Mouse (Mus musculus): ENCODE data around the gene 4930438A08Rik. TPM values are rescaled to one million over a fixed set of nuclear protein-coding genes. Genes with fewer than 3 reads are reported as not detected.

The 4930438A08Rik gene
- polyA plus RNA-seq, 1 experiment from 2014 or later: not detected

GRCm38 (mm10) chr11:58324614-58325229, 50.1 kb downstream of the 4930438A08Rik start:
- Histone ChIP-seq H3K36me3 (ENCODE audit: control insufficient read depth, insufficient read depth, low read length) (peaks cover 24% of the 10 kb centered on the region), H3K4me2 (ENCODE audit: low read length) (no peak overlapping the region), H3K4me3 (ENCODE audit: low read depth, low read length) (no peak overlapping the region), H3K27ac (ENCODE audit: low read depth) (no peak overlapping the region), H3K9ac (ENCODE audit: low read length) (no peak overlapping the region), H3K27me3 (replicated peaks; ENCODE audit: control insufficient read depth, insufficient read depth, low read length) (no peaks in the 10 kb centered on the region), H3K9me3 (ENCODE audit: control insufficient read depth, low read length) (peaks cover 5% of the 10 kb centered on the region; the same call in 1 of the 2 replicates), H3K4me1 (replicated peaks; ENCODE audit: control insufficient read depth, insufficient read depth, low read length) (peaks cover 24% of the 10 kb centered on the region)
- no peak for ATAC-seq (replicated peaks; ENCODE audit: low FRiP score, low TSS enrichment, low read depth)
- no peak for DNase-seq (ENCODE audit: low spot score)
- WGBS: 80% methylated on average over 3 of the region's 3 CpGs

GRCm38 (mm10) chr11:58326781-58327180, 52.2 kb downstream of the 4930438A08Rik start:
- Histone ChIP-seq H3K4me3 (ENCODE audit: low read depth, low read length) (no peak overlapping the region), H3K4me1 (replicated peaks; ENCODE audit: control insufficient read depth, insufficient read depth, low read length) (peaks cover 25% of the 10 kb centered on the region), H3K9me3 (ENCODE audit: control insufficient read depth, low read length) (peaks cover 5% of the 10 kb centered on the region; the same call in 1 of the 2 replicates), H3K9ac (ENCODE audit: low read length) (no peak overlapping the region), H3K36me3 (ENCODE audit: control insufficient read depth, insufficient read depth, low read length) (peaks cover 11% of the 10 kb centered on the region), H3K27ac (ENCODE audit: low read depth) (no peak overlapping the region), H3K27me3 (replicated peaks; ENCODE audit: control insufficient read depth, insufficient read depth, low read length) (no peaks in the 10 kb centered on the region), H3K4me2 (ENCODE audit: low read length) (no peak overlapping the region)
- WGBS: 96% methylated on average over 3 of the region's 3 CpGs
- ATAC-seq (replicated peaks; ENCODE audit: low FRiP score, low TSS enrichment, low read depth) (no peak), DNase-seq (ENCODE audit: low spot score) (no peak)

GRCm38 (mm10) chr11:58329906-58330275, 55.3 kb downstream of the 4930438A08Rik start:
- H3K36me3 ChIP-seq (ENCODE audit: control insufficient read depth, insufficient read depth, low read length): peaks cover 31% of the 10 kb centered on the region
- under 1% methylated on average over 21 of the region's 21 CpGs for WGBS

GRCm38 (mm10) chr11:58330276-58331148, 55.9 kb downstream of the 4930438A08Rik start, which contains the start of the genes Zfp672 and Sh3bp5l:
TSS of gene Zfp672 (minus strand) at chr11:58330339.
TSS of gene Sh3bp5l (plus strand) at chr11:58330724.
- Histone ChIP-seq H3K27me3 (replicated peaks; ENCODE audit: control insufficient read depth, insufficient read depth, low read length) (no peaks in the 10 kb centered on the region), H3K4me3 (ENCODE audit: low read depth, low read length) (peak within 1 kb of the TSS; percentile 77), H3K4me2 (ENCODE audit: low read length) (peak within 1 kb of the TSS; percentile 97), H3K9me3 (ENCODE audit: control insufficient read depth, low read length) (peaks cover 5% of the 10 kb centered on the region; the same call in 1 of the 2 replicates), H3K4me1 (replicated peaks; ENCODE audit: control insufficient read depth, insufficient read depth, low read length) (peaks cover 16% of the 10 kb centered on the region), H3K27ac (ENCODE audit: low read depth) (peak within 1 kb of the TSS; percentile 75), H3K36me3 (ENCODE audit: control insufficient read depth, insufficient read depth, low read length) (peaks cover 31% of the 10 kb centered on the region), H3K9ac (ENCODE audit: low read length) (peak within 1 kb of the TSS; percentile 84)
- DNase-seq (ENCODE audit: low spot score) (peak; percentile 93), ATAC-seq (replicated peaks; ENCODE audit: low FRiP score, low TSS enrichment, low read depth) (peak; percentile 91)
- WGBS: under 1% methylated on average over 52 of the region's 52 CpGs

More at GRCm38 (mm10) chr11:58329906-58330275, 55.3 kb downstream of the 4930438A08Rik start:
- Histone ChIP-seq H3K27ac (ENCODE audit: low read depth) (peak overlapping the region; percentile 75; the same call in 1 of the 2 replicates), H3K27me3 (replicated peaks; ENCODE audit: control insufficient read depth, insufficient read depth, low read length) (no peaks in the 10 kb centered on the region), H3K4me3 (ENCODE audit: low read depth, low read length) (peak overlapping the region; percentile 77), H3K9ac (ENCODE audit: low read length) (peak overlapping the region; percentile 84), H3K4me2 (ENCODE audit: low read length) (peak overlapping the region; percentile 97), H3K4me1 (replicated peaks; ENCODE audit: control insufficient read depth, insufficient read depth, low read length) (peaks cover 16% of the 10 kb centered on the region), H3K9me3 (ENCODE audit: control insufficient read depth, low read length) (peaks cover 5% of the 10 kb centered on the region; the same call in 1 of the 2 replicates)
- DNase-seq (ENCODE audit: low spot score): no peak
- ATAC-seq (replicated peaks; ENCODE audit: low FRiP score, low TSS enrichment, low read depth): peak; percentile 47

GRCm38 (mm10) chr11:58331149-58331495, 56.5 kb downstream of the 4930438A08Rik start:
- Histone ChIP-seq H3K9ac (ENCODE audit: low read length) (peak overlapping the region; percentile 84), H3K4me3 (ENCODE audit: low read depth, low read length) (peak overlapping the region; percentile 77), H3K27me3 (replicated peaks; ENCODE audit: control insufficient read depth, insufficient read depth, low read length) (no peaks in the 10 kb centered on the region), H3K4me2 (ENCODE audit: low read length) (peak overlapping the region; percentile 97), H3K36me3 (ENCODE audit: control insufficient read depth, insufficient read depth, low read length) (peaks cover 31% of the 10 kb centered on the region), H3K27ac (ENCODE audit: low read depth) (peak overlapping the region; percentile 57; the same call in 1 of the 2 replicates), H3K9me3 (ENCODE audit: control insufficient read depth, low read length) (peaks cover 5% of the 10 kb centered on the region; the same call in 1 of the 2 replicates), H3K4me1 (replicated peaks; ENCODE audit: control insufficient read depth, insufficient read depth, low read length) (peaks cover 16% of the 10 kb centered on the region)
- 14% methylated on average over 10 of the region's 10 CpGs for WGBS
- DNase-seq (ENCODE audit: low spot score) (no peak), ATAC-seq (replicated peaks; ENCODE audit: low FRiP score, low TSS enrichment, low read depth) (no peak; the same call in none of the 2 replicates)

GRCm38 (mm10) chr11:58331546-58331945, 56.9 kb downstream of the 4930438A08Rik start:
- Histone ChIP-seq H3K4me1 (replicated peaks; ENCODE audit: control insufficient read depth, insufficient read depth, low read length) (peaks cover 16% of the 10 kb centered on the region), H3K4me2 (ENCODE audit: low read length) (peak overlapping the region; percentile 97), H3K36me3 (ENCODE audit: control insufficient read depth, insufficient read depth, low read length) (peaks cover 31% of the 10 kb centered on the region), H3K9ac (ENCODE audit: low read length) (peak overlapping the region; percentile 84), H3K27ac (ENCODE audit: low read depth) (no peak overlapping the region), H3K4me3 (ENCODE audit: low read depth, low read length) (peak overlapping the region; percentile 77), H3K27me3 (replicated peaks; ENCODE audit: control insufficient read depth, insufficient read depth, low read length) (no peaks in the 10 kb centered on the region), H3K9me3 (ENCODE audit: control insufficient read depth, low read length) (peaks cover 5% of the 10 kb centered on the region; the same call in 1 of the 2 replicates)
- 84% methylated on average over 6 of the region's 6 CpGs for WGBS
- DNase-seq (ENCODE audit: low spot score): no peak
- ATAC-seq (replicated peaks; ENCODE audit: low FRiP score, low TSS enrichment, low read depth): no peak

GRCm38 (mm10) chr11:58334746-58335145, 60.1 kb downstream of the 4930438A08Rik start:
- no peak for ATAC-seq (replicated peaks; ENCODE audit: low FRiP score, low TSS enrichment, low read depth)
- DNase-seq (ENCODE audit: low spot score): no peak
- WGBS: 83% methylated on average over 3 of the region's 3 CpGs
- H3K9ac ChIP-seq (ENCODE audit: low read length): no peak overlapping the region
- H3K27me3 ChIP-seq (replicated peaks; ENCODE audit: control insufficient read depth, insufficient read depth, low read length): no peaks in the 10 kb centered on the region
- peaks cover 8% of the 10 kb centered on the region for H3K4me1 ChIP-seq (replicated peaks; ENCODE audit: control insufficient read depth, insufficient read depth, low read length)
- no peak overlapping the region for H3K4me2 ChIP-seq (ENCODE audit: low read length)
- H3K9me3 ChIP-seq (ENCODE audit: control insufficient read depth, low read length): no peaks in the 10 kb centered on the region
- no peak overlapping the region for H3K4me3 ChIP-seq (ENCODE audit: low read depth, low read length)
- H3K36me3 ChIP-seq (ENCODE audit: control insufficient read depth, insufficient read depth, low read length): peaks cover 48% of the 10 kb centered on the region
- no peak overlapping the region for H3K27ac ChIP-seq (ENCODE audit: low read depth)

Data from intestine, embryonic 14.5 days (tissue).